Mouse (Mus musculus): ENCODE data around the gene Fam43b. TPM values are rescaled to one million over a fixed set of nuclear protein-coding genes. Genes with fewer than 3 reads are reported as not detected.

The Fam43b gene
- polyA plus RNA-seq, 1 experiment from 2014 or later = not detected

- DNase-seq (ENCODE audit: low spot score) = no peak
- no peaks in the 10 kb centered on the region for H3K27me3 ChIP-seq (replicated peaks; ENCODE audit: insufficient read depth, low read length)
- no peak overlapping the region for H3K4me3 ChIP-seq (ENCODE audit: low read depth, low read length)
- no peak overlapping the region for H3K27ac ChIP-seq (ENCODE audit: low read length)
- no peak overlapping the region for H3K4me2 ChIP-seq (replicated peaks; ENCODE audit: low read depth, low read length)
- H3K9ac ChIP-seq (replicated peaks; ENCODE audit: low read depth) = no peak overlapping the region
- TF ChIP-seq EP300 (IDR thresholded peaks at IDR 0.05) (no peak), CTCF (IDR thresholded peaks at IDR 0.05) (no peak)
- no peaks in the 10 kb centered on the region; the same call in 1 of the 2 replicates for H3K9me3 ChIP-seq (ENCODE audit: low read length)
- no peaks in the 10 kb centered on the region for H3K36me3 ChIP-seq (ENCODE audit: insufficient read depth, low read length)
- ATAC-seq = no peak
- H3K4me1 ChIP-seq (ENCODE audit: insufficient read depth, low read depth, low read length) = no peaks in the 10 kb centered on the region
- WGBS = 56% methylated on average over 7 of the region's 7 CpGs
Measured at GRCm38 (mm10) chr4:138348716-138349115, 47.6 kb downstream of the Fam43b start.

DNA sequence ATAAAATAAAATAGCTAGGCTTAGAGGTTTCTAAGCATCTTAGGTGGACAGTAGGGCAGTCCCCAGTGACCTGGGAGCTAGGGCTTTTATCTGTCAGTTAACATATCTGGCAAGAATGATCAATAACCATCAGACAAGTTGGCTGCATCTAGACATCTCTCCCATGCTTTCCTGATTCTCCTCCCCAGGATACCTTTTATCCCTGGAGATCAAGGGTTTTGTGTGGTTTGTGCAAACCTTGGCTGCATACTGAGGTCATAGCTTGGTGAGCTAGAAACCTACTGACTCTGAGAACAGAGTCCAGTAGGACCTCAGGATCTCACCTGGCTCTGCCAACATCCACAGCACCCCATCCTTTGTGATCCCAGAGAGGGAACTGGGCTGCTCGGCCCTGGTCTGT, 49.0 kb downstream of the Fam43b start:
- WGBS = 65% methylated on average over 1 of the region's 1 CpGs
- Histone ChIP-seq H3K36me3 (ENCODE audit: insufficient read depth, low read length) (no peaks in the 10 kb centered on the region), H3K4me1 (ENCODE audit: insufficient read depth, low read depth, low read length) (no peaks in the 10 kb centered on the region), H3K4me3 (ENCODE audit: low read depth, low read length) (no peak overlapping the region), H3K4me2 (replicated peaks; ENCODE audit: low read depth, low read length) (no peak overlapping the region), H3K27ac (ENCODE audit: low read length) (no peak overlapping the region), H3K9me3 (ENCODE audit: low read length) (no peaks in the 10 kb centered on the region; the same call in 1 of the 2 replicates), H3K9ac (replicated peaks; ENCODE audit: low read depth) (no peak overlapping the region), H3K27me3 (replicated peaks; ENCODE audit: insufficient read depth, low read length) (no peaks in the 10 kb centered on the region)
- no peak for DNase-seq (ENCODE audit: low spot score)
- no peak for ATAC-seq
- no peak for TF ChIP-seq CTCF (IDR thresholded peaks at IDR 0.05)
- no peak for TF ChIP-seq EP300 (IDR thresholded peaks at IDR 0.05)

GRCm38 (mm10) chr4:138344891-138345545, 51.3 kb downstream of the Fam43b start:
- Histone ChIP-seq H3K4me1 (ENCODE audit: insufficient read depth, low read depth, low read length) (no peaks in the 10 kb centered on the region), H3K9ac (replicated peaks; ENCODE audit: low read depth) (no peak overlapping the region), H3K9me3 (ENCODE audit: low read length) (no peaks in the 10 kb centered on the region), H3K4me2 (replicated peaks; ENCODE audit: low read depth, low read length) (no peak overlapping the region), H3K36me3 (ENCODE audit: insufficient read depth, low read length) (no peaks in the 10 kb centered on the region), H3K4me3 (ENCODE audit: low read depth, low read length) (no peak overlapping the region), H3K27me3 (replicated peaks; ENCODE audit: insufficient read depth, low read length) (no peaks in the 10 kb centered on the region), H3K27ac (ENCODE audit: low read length) (no peak overlapping the region)
- TF ChIP-seq CTCF (IDR thresholded peaks at IDR 0.05) (no peak), EP300 (IDR thresholded peaks at IDR 0.05) (no peak)
- peak; percentile 80 for ATAC-seq
- peak; percentile 45 for DNase-seq (ENCODE audit: low spot score)
- 62% methylated on average over 9 of the region's 9 CpGs for WGBS

Other genes starting within 250 kb of the Fam43b start
- 129 and 135 TPM in 2 replicates for gene Hp1bp3, start 180.2 kb downstream of the Fam43b start, polyA plus RNA-seq (2015; fragmentation: Nextera tagmentation; extraction: Ambion mirVana)
- gene Sh2d5, start 146.1 kb downstream of the Fam43b start, polyA plus RNA-seq (2015; fragmentation: Nextera tagmentation; extraction: Ambion mirVana) = 0.14 and 0.18 TPM in 2 replicates
- gene Kif17, start 146.1 kb downstream of the Fam43b start, polyA plus RNA-seq (2015; fragmentation: Nextera tagmentation; extraction: Ambion mirVana) = 0.37 and 1.1 TPM in 2 replicates
- 184 and 195 TPM in 2 replicates for gene Ddost, start 91.8 kb downstream of the Fam43b start, polyA plus RNA-seq (2015; fragmentation: Nextera tagmentation; extraction: Ambion mirVana)
- gene Pink1, start 70.2 kb downstream of the Fam43b start, polyA plus RNA-seq (2015; fragmentation: Nextera tagmentation; extraction: Ambion mirVana) = 129 and 144 TPM in 2 replicates
- 15.6 and 16.0 TPM in 2 replicates for gene Cda, start 28.5 kb downstream of the Fam43b start, polyA plus RNA-seq (2015; fragmentation: Nextera tagmentation; extraction: Ambion mirVana)
- gene Mul1, start 38.1 kb upstream of the Fam43b start, polyA plus RNA-seq (2015; fragmentation: Nextera tagmentation; extraction: Ambion mirVana) = 12.3 and 13.1 TPM in 2 replicates
- 10.9 and 12.7 TPM in 2 replicates for gene Camk2n1, start 57.8 kb upstream of the Fam43b start, polyA plus RNA-seq (2015; fragmentation: Nextera tagmentation; extraction: Ambion mirVana)
- 0.08 and 0.12 TPM in 2 replicates for gene Vwa5b1, start 239.4 kb upstream of the Fam43b start, polyA plus RNA-seq (2015; fragmentation: Nextera tagmentation; extraction: Ambion mirVana)